ENCODE assay signal across 14 mouse cellular contexts in genomic region chr7:52702464-52703145, GRCm38 (mm10).
DNase-seq lines count a peak whose midpoint lies in the region; ATAC-seq and TF ChIP-seq lines count a peak whose summit lies in the region.
"Had no signal": no experiment of that assay in that cellular context is flagged by ENCODE, and none has a peak within 500 bp of the region (broad histone marks: within the 10 kb centered on the region; RNA-seq: fewer than 3 reads in every experiment).

No protein-coding gene starts in this region.

- DNase-seq in hindbrain, embryonic 11.5 days (ENCODE audit: low spot score) = no peak
- no peak for DNase-seq in hindbrain, embryonic 10.5 days (ENCODE audit: low spot score)
- DNase-seq in neural tube, embryonic 10.5 days (ENCODE audit: extremely low spot score, low spot score) = no peak
- DNase-seq in layer of hippocampus, adult 2 months (ENCODE audit: low spot score in 2 of 2) = peak; percentile 15 to 44
- DNase-seq in retina, postnatal 1 day = peak; percentile 63
- no peak for DNase-seq in urinary bladder, adult 18-20 months (ENCODE audit: low spot score in 2 of 2)
- no peak for DNase-seq in lung, postnatal 14 days
- DNase-seq: heart, adult 2 months; heart, postnatal 36 days; kidney, postnatal 14 days; liver, embryonic 13.5 days; lung, postnatal 10 days had no signal

- H3K4me2 ChIP-seq in hindbrain, embryonic 11.5 days (replicated peaks; ENCODE audit: low read depth, low read length) = no peak overlapping the region
- no peak overlapping the region for H3K4me2 ChIP-seq in neural tube, embryonic 12.5 days (replicated peaks)
- H3K4me2 ChIP-seq: liver, embryonic 13.5 days had no signal

- 62% methylated on average over 3 of the region's 3 CpGs for WGBS in hindbrain, embryonic 11.5 days
- WGBS in hindbrain, embryonic 10.5 days = 81% methylated on average over 3 of the region's 3 CpGs
- 67% methylated on average over 3 of the region's 3 CpGs for WGBS in neural tube, embryonic 12.5 days

- TF ChIP-seq CTCF in layer of hippocampus, adult 2 months (conservative IDR thresholded peaks at IDR 0.05) = no peak

- H3K27ac ChIP-seq in hindbrain, embryonic 11.5 days (ENCODE audit: low read depth, low read length) = no peak overlapping the region
- no peak overlapping the region for H3K27ac ChIP-seq in hindbrain, embryonic 10.5 days
- H3K27ac ChIP-seq in neural tube, embryonic 12.5 days = no peak overlapping the region
- no peak overlapping the region for H3K27ac ChIP-seq in layer of hippocampus, adult 2 months
- H3K27ac ChIP-seq: heart, adult 2 months; liver, embryonic 13.5 days; stomach, postnatal 0 days had no signal

- H3K9ac ChIP-seq in hindbrain, embryonic 11.5 days (ENCODE audit: low read depth, low read length) = no peak overlapping the region
- H3K9ac ChIP-seq in neural tube, embryonic 12.5 days = no peak overlapping the region
- H3K9ac ChIP-seq: liver, embryonic 13.5 days had no signal

- H3K4me1 ChIP-seq in hindbrain, embryonic 11.5 days (replicated peaks; ENCODE audit: control insufficient read depth, insufficient read depth, low read length) = no peaks in the 10 kb centered on the region
- H3K4me1 ChIP-seq in hindbrain, embryonic 10.5 days (replicated peaks) = no peaks in the 10 kb centered on the region
- no peaks in the 10 kb centered on the region for H3K4me1 ChIP-seq in neural tube, embryonic 12.5 days
- H3K4me1 ChIP-seq: liver, embryonic 13.5 days had no signal

- no peaks in the 10 kb centered on the region for H3K27me3 ChIP-seq in hindbrain, embryonic 11.5 days (ENCODE audit: control insufficient read depth, insufficient read depth, low read length)
- no peaks in the 10 kb centered on the region for H3K27me3 ChIP-seq in hindbrain, embryonic 10.5 days (ENCODE audit: insufficient read depth, poor library complexity, severe bottlenecking)
- no peaks in the 10 kb centered on the region for H3K27me3 ChIP-seq in neural tube, embryonic 12.5 days (replicated peaks)
- H3K27me3 ChIP-seq: liver, embryonic 13.5 days had no signal

- no peaks in the 10 kb centered on the region for H3K36me3 ChIP-seq in hindbrain, embryonic 11.5 days (ENCODE audit: control insufficient read depth, insufficient read depth, low read length)
- no peaks in the 10 kb centered on the region for H3K36me3 ChIP-seq in hindbrain, embryonic 10.5 days
- H3K36me3 ChIP-seq in neural tube, embryonic 12.5 days = no peaks in the 10 kb centered on the region
- H3K36me3 ChIP-seq: liver, embryonic 13.5 days had no signal

- no peaks in the 10 kb centered on the region for H3K9me3 ChIP-seq in hindbrain, embryonic 11.5 days (ENCODE audit: control insufficient read depth, low read length)
- no peaks in the 10 kb centered on the region for H3K9me3 ChIP-seq in hindbrain, embryonic 10.5 days
- H3K9me3 ChIP-seq in neural tube, embryonic 12.5 days = no peaks in the 10 kb centered on the region
- H3K9me3 ChIP-seq: liver, embryonic 13.5 days had no signal

- no peak overlapping the region for H3K4me3 ChIP-seq in hindbrain, embryonic 11.5 days (ENCODE audit: low read depth, low read length)
- no peak overlapping the region for H3K4me3 ChIP-seq in hindbrain, embryonic 10.5 days
- no peak overlapping the region for H3K4me3 ChIP-seq in neural tube, embryonic 12.5 days
- no peak overlapping the region for H3K4me3 ChIP-seq in layer of hippocampus, adult 2 months
- H3K4me3 ChIP-seq: heart, adult 2 months; liver, embryonic 13.5 days had no signal

- ATAC-seq in hindbrain, embryonic 11.5 days (ENCODE audit: low FRiP score) = 0 out of 2 replicates have a peak, but pooled peaks have one; percentile 27
- peak; percentile 66 for ATAC-seq in neural tube, embryonic 12.5 days (ENCODE audit: low FRiP score, low read depth)

Comparison
In these comparisons a context has a peak if more than half of its experiments do, and no peak if none do; other contexts are left out.
1. DNase-seq: peak in layer of hippocampus, adult 2 months (2 of 2) and retina, postnatal 1 day (single experiment); none in hindbrain, embryonic 11.5 days (single experiment), hindbrain, embryonic 10.5 days (single experiment), neural tube, embryonic 10.5 days (single experiment), urinary bladder, adult 18-20 months (0 of 2) and lung, postnatal 14 days (single experiment).